Mouse (Mus musculus) hindbrain, postnatal 0 days (tissue): ENCODE data around the gene Hyal1. TPM values are rescaled to one million over a fixed set of nuclear protein-coding genes. Genes with fewer than 3 reads are reported as not detected.
"Not testable (repeated sequence)": the region's sequence is repeated elsewhere in the genome, so short reads cannot be mapped to it uniquely, and the experiment has no call there.

ENCODE experiments used
- ATAC-seq: fragments of 200-750 bp; cut with Nextera tagmentation; 2 replicates; pipeline ENCODE4 v1.8.0; 2017; ENCODE audit warnings: mild to moderate bottlenecking, moderate TSS enrichment, moderate library complexity
- DNase-seq: peaks from one replicate; pipeline ENCODE4 v3.0.0-alpha.2; 2015; ENCODE audit warnings: low spot score
- H3K27ac ChIP-seq: fragments of 300-500 bp; sonication (generic); 2 replicates; pipeline ENCODE4 v1.5.1; 2014; ENCODE audit warnings: mild to moderate bottlenecking
- H3K27me3 ChIP-seq: fragments of 300-500 bp; sonication (generic); 2 replicates; pipeline ENCODE4 v1.6.1; 2014; ENCODE audit warnings: low read length, mixed read lengths; ENCODE audit not compliant: insufficient read depth
- H3K36me3 ChIP-seq: fragments of 300-500 bp; sonication (generic); 2 replicates; pipeline ENCODE4 v1.6.1; 2014; ENCODE audit warnings: low read length, mixed read lengths; ENCODE audit not compliant: insufficient read depth
- H3K4me1 ChIP-seq: fragments of 300-500 bp; sonication (generic); 2 replicates; pipeline ENCODE4 v1.6.1; 2014; ENCODE audit warnings: antibody characterized with exemption, low read length, mixed read lengths; ENCODE audit not compliant: insufficient read depth
- H3K4me2 ChIP-seq: fragments of 300-500 bp; sonication (generic); 2 replicates; pipeline ENCODE4 v1.6.1; 2014; ENCODE audit warnings: low read depth, mild to moderate bottlenecking, low read length, moderate library complexity, mixed read lengths
- H3K4me3 ChIP-seq: fragments of 300-500 bp; sonication (generic); 2 replicates; pipeline ENCODE4 v1.5.1; 2014; ENCODE audit warnings: low read length
- H3K9ac ChIP-seq: fragments of 300-500 bp; sonication (generic); replicated peaks from 2 replicates; pipeline ENCODE4 v1.6.1; 2014; ENCODE audit warnings: mild to moderate bottlenecking, low read length, moderate library complexity, mixed read lengths
- H3K9me3 ChIP-seq: fragments of 300-500 bp; sonication (generic); 2 replicates; pipeline ENCODE4 v1.6.1; 2016; ENCODE audit warnings: low read length, mixed read lengths
- CTCF ChIP-seq: IDR thresholded peaks from 2 replicates; pipeline ENCODE4 v1.5.1; 2016; ENCODE audit warnings: antibody characterized with exemption, control low read depth, low read depth
- WGBS: fragments of 180-500 bp; shearing (Covaris S2); extraction: QIAGEN DNeasy Blood & Tissue Kit; methylation state at CpG from one replicate; pipeline ENCODE4 v1.1.7; 2014; 5-methylcytosine and 5-hydroxymethylcytosine counted together
- polyA plus RNA-seq: library from polyadenylated mRNA; unstranded; fragments of >200 nt; fragmentation: Nextera tagmentation; extraction: Ambion mirVana; gene quantifications from 2 replicates; pipeline ENCODE4 v1.2.1, GENCODE M21; 2015
- total RNA-seq: library from RNA; depleted of rRNA; stranded (reverse); fragments of >200 nt; gene quantifications from 2 replicates; pipeline ENCODE4 v1.2.3, GENCODE M21; 2014

Gene Hyal1
- total and polyA plus RNA-seq, 2 experiments from 2014 or later, result 3.3 to 7.7 TPM

- WGBS, result 10% methylated on average over 37 of the region's 37 CpGs
- TF ChIP-seq CTCF, result no peak
- 0 out of 2 replicates have a peak, but pooled peaks cover 7% of the 10 kb centered on the region for H3K27me3 ChIP-seq
- no peak for DNase-seq
- peaks cover 18% of the 10 kb centered on the region for H3K36me3 ChIP-seq
- peak overlapping the region; percentile 74 for H3K27ac ChIP-seq
- ATAC-seq, result peak; percentile 1; the same call in 1 of the 2 replicates
- peak overlapping the region; percentile 64 for H3K4me3 ChIP-seq
- peak overlapping the region; percentile 68 for H3K4me2 ChIP-seq
- H3K4me1 ChIP-seq, result peaks cover 31% of the 10 kb centered on the region
- H3K9ac ChIP-seq, result peak overlapping the region; percentile 66
- H3K9me3 ChIP-seq, result no peaks in the 10 kb centered on the region
These were observed 23.0 kb upstream of the Hyal1 start for GRCm38 (mm10) chr9:107553541-107554318.

DNA sequence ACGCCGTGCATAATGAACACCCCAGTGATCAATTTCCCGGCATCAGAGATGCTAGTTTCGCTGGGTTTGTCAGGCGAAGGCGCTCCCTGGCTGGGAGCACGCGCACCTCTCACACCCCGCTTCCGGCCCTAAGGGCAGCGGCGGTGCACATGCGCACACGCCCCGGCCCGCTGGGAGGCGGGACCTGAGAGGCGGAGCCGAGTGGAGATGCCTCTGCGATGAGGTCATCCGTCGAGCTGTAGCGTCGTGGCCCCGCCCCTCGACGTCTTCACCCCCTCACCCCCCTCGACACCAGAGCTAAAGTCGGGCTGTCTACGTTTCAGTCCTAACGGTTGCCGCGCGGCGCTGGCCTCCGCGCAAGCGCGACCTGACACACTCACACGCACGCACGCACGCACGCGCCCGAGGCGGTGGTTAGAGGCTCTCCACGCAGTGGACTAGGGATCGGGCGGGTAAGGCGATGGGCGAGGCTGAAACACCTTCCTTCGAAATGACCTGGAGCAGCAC is 22.4 kb upstream of the Hyal1 start:
- Histone ChIP-seq H3K9ac (peak overlapping the region; percentile 66), H3K36me3 (peaks cover 25% of the 10 kb centered on the region), H3K4me3 (peak overlapping the region; percentile 64), H3K4me2 (peak overlapping the region; percentile 68), H3K9me3 (no peaks in the 10 kb centered on the region), H3K27ac (peak overlapping the region; percentile 74), H3K27me3 (0 out of 2 replicates have a peak, but pooled peaks cover 7% of the 10 kb centered on the region), H3K4me1 (peaks cover 31% of the 10 kb centered on the region)
- peak; percentile 40; the same call in 1 of the 2 replicates for TF ChIP-seq CTCF
- DNase-seq (peak; percentile 99), ATAC-seq (peak; percentile 96)
- WGBS, result 0% methylated on average over 50 of the region's 53 CpGs

- Histone ChIP-seq H3K4me2 (peak overlapping the region; percentile 68), H3K4me1 (peaks cover 31% of the 10 kb centered on the region), H3K27me3 (0 out of 2 replicates have a peak, but pooled peaks cover 7% of the 10 kb centered on the region), H3K27ac (peak overlapping the region; percentile 74), H3K36me3 (peaks cover 31% of the 10 kb centered on the region), H3K9ac (peak overlapping the region; percentile 64), H3K9me3 (no peaks in the 10 kb centered on the region), H3K4me3 (peak overlapping the region; percentile 64)
- peak; percentile 21; the same call in 1 of the 2 replicates for TF ChIP-seq CTCF
- ATAC-seq, result no peak
- peak; percentile 57 for DNase-seq
- WGBS, result under 1% methylated on average over 23 of the region's 23 CpGs
These were observed 21.7 kb upstream of the Hyal1 start for GRCm38 (mm10) chr9:107555031-107555457.

- no peak for DNase-seq
- no peak for ATAC-seq
- H3K27ac ChIP-seq, result no peak overlapping the region
- H3K9ac ChIP-seq, result peak overlapping the region; percentile 64; the same call in 1 of the 2 replicates
- H3K4me2 ChIP-seq, result peak overlapping the region; percentile 68
- peaks cover 31% of the 10 kb centered on the region for H3K4me1 ChIP-seq
- 0 out of 2 replicates have a peak, but pooled peaks cover 7% of the 10 kb centered on the region for H3K27me3 ChIP-seq
- peaks cover 32% of the 10 kb centered on the region for H3K36me3 ChIP-seq
- 50% methylated on average over 2 of the region's 2 CpGs for whole genome bisulfite sequencing
- no peaks in the 10 kb centered on the region for H3K9me3 ChIP-seq
- peak overlapping the region; percentile 64 for H3K4me3 ChIP-seq
- no peak for TF ChIP-seq CTCF
These were observed 21.0 kb upstream of the Hyal1 start for GRCm38 (mm10) chr9:107555701-107556100.

DNA sequence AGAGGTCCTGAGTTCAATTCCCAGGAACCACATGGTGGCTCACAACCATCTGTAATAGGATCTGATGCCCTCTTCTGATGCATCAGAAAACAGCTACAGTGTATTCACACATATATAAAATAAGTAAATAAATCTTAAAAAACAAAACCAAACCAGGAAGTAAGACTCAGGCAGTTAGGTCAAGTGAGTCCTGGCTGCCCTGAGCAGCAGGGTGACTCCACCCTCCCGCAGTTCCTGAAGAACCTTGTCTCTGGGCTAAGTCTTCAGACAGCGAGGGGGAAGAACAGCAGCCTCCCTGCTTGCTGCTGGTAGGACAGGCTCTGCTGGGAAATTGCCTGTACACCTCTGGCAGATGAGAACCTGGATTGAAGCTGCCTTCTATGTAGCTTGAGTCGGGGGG is 20.4 kb upstream of the Hyal1 start:
- no peak overlapping the region for H3K4me3 ChIP-seq
- H3K4me2 ChIP-seq, result peak overlapping the region; percentile 68

GRCm38 (mm10) chr9:107563029-107563581 is 13.6 kb upstream of the Hyal1 start, which contains the start of gene Tusc2:
Gene Tusc2, plus strand, starts transcription at chr9:107563255.
- no peaks in the 10 kb centered on the region for H3K27me3 ChIP-seq
- H3K4me3 ChIP-seq, result peak within 1 kb of the TSS; percentile 92
- no peaks in the 10 kb centered on the region for H3K9me3 ChIP-seq
- WGBS, result 3% methylated on average over 42 of the region's 46 CpGs
- ATAC-seq, result peak; percentile 97
- H3K36me3 ChIP-seq, result peaks cover 39% of the 10 kb centered on the region
- H3K27ac ChIP-seq, result peak within 1 kb of the TSS; percentile 79
- TF ChIP-seq CTCF, result no peak
- peak within 1 kb of the TSS; percentile 85 for H3K9ac ChIP-seq
- DNase-seq, result peak; percentile 96
- peak within 1 kb of the TSS; percentile 95 for H3K4me2 ChIP-seq
- H3K4me1 ChIP-seq, result peaks cover 15% of the 10 kb centered on the region

More for the DNA sequence above, 20.4 kb upstream of the Hyal1 start:
- Histone ChIP-seq H3K27ac (no peak overlapping the region), H3K4me1 (peaks cover 28% of the 10 kb centered on the region), H3K9me3 (no peaks in the 10 kb centered on the region), H3K27me3 (0 out of 2 replicates have a peak, but pooled peaks cover 5% of the 10 kb centered on the region), H3K9ac (0 out of 2 replicates have a peak overlapping the region, but pooled peaks have one; percentile 2), H3K36me3 (peaks cover 33% of the 10 kb centered on the region)
- 89% methylated on average over 3 of the region's 3 CpGs for WGBS
- DNase-seq, result no peak
- no peak for TF ChIP-seq CTCF
- ATAC-seq, result no peak

DNA sequence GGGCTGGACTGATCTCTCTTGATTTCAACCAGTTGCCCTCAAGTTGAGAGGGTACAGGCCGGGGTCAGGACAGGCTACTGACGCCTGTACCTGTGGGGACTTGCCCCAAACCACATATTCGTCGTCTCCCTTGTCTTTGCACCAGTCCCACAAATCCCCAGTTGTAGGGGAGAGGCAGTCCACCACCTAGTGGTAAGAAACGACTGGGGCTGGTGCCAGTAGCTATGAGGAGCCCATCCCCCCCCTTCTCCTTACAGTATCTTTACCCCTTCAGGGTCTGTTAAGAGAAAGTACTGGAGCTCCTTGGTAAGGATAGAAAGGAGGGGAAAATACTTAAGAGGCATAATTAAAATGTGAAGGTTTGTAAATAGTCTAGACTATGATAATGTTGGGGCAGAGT is 11.2 kb upstream of the Hyal1 start:
- not testable (repeated sequence) for H3K27ac ChIP-seq, H3K9me3 ChIP-seq, H3K9ac ChIP-seq, H3K27me3 ChIP-seq, ATAC-seq, DNase-seq, H3K4me3 ChIP-seq, H3K4me2 ChIP-seq
- Histone ChIP-seq H3K36me3 (peaks cover 19% of the 10 kb centered on the region; the same call in 1 of the 2 replicates), H3K4me1 (peaks cover 25% of the 10 kb centered on the region)
- 47% methylated on average over 5 of the region's 5 CpGs for WGBS
